Mouse (Mus musculus) ES-E14 (cell line): ENCODE measurements around the gene Slc3a2.

ENCODE experiments used
- CHD2 ChIP-seq: IDR thresholded peaks from 2 replicates; pipeline ENCODE4 v1.6.1; 2014; ENCODE audit warnings: mild to moderate bottlenecking, low read depth, low read length, inconsistent platforms
- HCFC1 ChIP-seq: IDR thresholded peaks from 2 replicates; pipeline ENCODE4 v1.6.1; 2012; ENCODE audit warnings: low read length, inconsistent platforms, borderline replicate concordance; ENCODE audit not compliant: insufficient read depth
- MAFK ChIP-seq: IDR thresholded peaks from 2 replicates; pipeline ENCODE4 v1.6.1; 2014; ENCODE audit warnings: mild to moderate bottlenecking, low read depth, low read length, inconsistent platforms; ENCODE audit not compliant: insufficient read depth
- ZC3H11A ChIP-seq: IDR thresholded peaks from 2 replicates; pipeline ENCODE4 v1.6.1; 2012; ENCODE audit warnings: low read depth, mild to moderate bottlenecking, inconsistent platforms, low read length, borderline replicate concordance

GRCm38 (mm10) chr19:8739646-8740045 is 16.5 kb upstream of the Slc3a2 start:
- TF ChIP-seq HCFC1 (no peak), MAFK (no peak), ZC3H11A (no peak), CHD2 (no peak)
